Mouse (Mus musculus) stomach, embryonic 16.5 days (tissue): Measurements from ENCODE around the gene Thsd4. TPM values are rescaled to one million over a fixed set of nuclear protein-coding genes. Genes with fewer than 3 reads are reported as not detected.

Experiments used
- ATAC-seq: fragments of 200-750 bp; cut with Nextera tagmentation; 2 replicates; pipeline ENCODE4 v1.8.0; 2017; ENCODE audit warnings: moderate number of reproducible peaks, moderate TSS enrichment; ENCODE audit not compliant: insufficient read depth, low FRiP score
- H3K27ac ChIP-seq: fragments of 300-500 bp; sonication (generic); 2 replicates; pipeline ENCODE4 v1.5.1; 2014; ENCODE audit warnings: low read length
- H3K27me3 ChIP-seq: fragments of 300-500 bp; sonication (generic); 2 replicates; pipeline ENCODE4 v1.6.1; 2014; ENCODE audit warnings: low read length, control low read depth, mixed read lengths; ENCODE audit not compliant: control insufficient read depth, insufficient read depth
- H3K36me3 ChIP-seq: fragments of 300-500 bp; sonication (generic); 2 replicates; pipeline ENCODE4 v1.6.1; 2014; ENCODE audit warnings: low read length; ENCODE audit not compliant: control insufficient read depth, insufficient read depth
- H3K4me1 ChIP-seq: fragments of 300-500 bp; sonication (generic); 2 replicates; pipeline ENCODE4 v1.6.1; 2014; ENCODE audit warnings: low read length, control low read depth, mixed read lengths; ENCODE audit not compliant: control insufficient read depth, insufficient read depth
- H3K4me2 ChIP-seq: fragments of 300-500 bp; sonication (generic); 2 replicates; pipeline ENCODE4 v1.6.1; 2014; ENCODE audit warnings: low read depth, low read length, mixed read lengths
- H3K4me3 ChIP-seq: fragments of 300-500 bp; sonication (generic); replicated peaks from 2 replicates; pipeline ENCODE4 v1.5.1; 2014; ENCODE audit warnings: mild to moderate bottlenecking, low read length
- H3K9ac ChIP-seq: fragments of 300-500 bp; sonication (generic); 2 replicates; pipeline ENCODE4 v1.6.1; 2014; ENCODE audit warnings: low read length
- H3K9me3 ChIP-seq: fragments of 300-500 bp; sonication (generic); replicated peaks from 2 replicates; pipeline ENCODE4 v1.6.1; 2016; ENCODE audit warnings: low read length, control low read depth; ENCODE audit not compliant: control insufficient read depth
- WGBS: fragments of 180-500 bp; shearing (Covaris S2); extraction: QIAGEN DNeasy Blood & Tissue Kit; methylation state at CpG from one replicate; pipeline ENCODE4 v1.1.7; 2014; 5-methylcytosine and 5-hydroxymethylcytosine counted together
- polyA plus RNA-seq: library from polyadenylated mRNA; unstranded; fragments of >200 nt; fragmentation: Nextera tagmentation; extraction: Ambion mirVana; gene quantifications from 2 replicates; pipeline ENCODE4 v1.2.1, GENCODE M21; 2015

Gene Thsd4
- polyA plus RNA-seq, 1 experiment from 2014 or later = 18.7 TPM

DNA sequence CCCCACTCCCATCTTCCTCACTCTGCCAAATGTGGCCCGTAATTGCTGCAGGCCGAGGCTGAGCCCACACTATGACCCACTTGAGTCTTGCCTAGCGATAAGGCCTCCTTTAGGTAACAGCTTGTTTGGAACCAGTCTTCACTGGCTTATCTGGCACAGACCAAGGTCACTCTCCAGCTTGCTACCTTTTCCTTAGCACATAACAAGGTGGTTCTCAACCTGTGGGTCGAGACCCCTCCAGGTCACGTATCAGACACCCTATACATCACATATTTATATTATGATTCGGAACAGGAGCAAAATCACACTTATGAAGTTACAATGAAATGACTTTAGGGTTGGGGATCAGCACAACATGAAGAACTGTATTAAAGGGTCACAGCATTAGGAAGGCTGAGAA, 495.9 kb downstream of the Thsd4 start:
- no peak for ATAC-seq
- no peak overlapping the region for H3K4me2 ChIP-seq
- H3K9ac ChIP-seq = no peak overlapping the region
- peaks cover 23% of the 10 kb centered on the region for H3K4me1 ChIP-seq
- H3K9me3 ChIP-seq = no peaks in the 10 kb centered on the region
- H3K4me3 ChIP-seq = no peak overlapping the region
- H3K27ac ChIP-seq = peak overlapping the region; percentile 3; the same call in 1 of the 2 replicates
- no peaks in the 10 kb centered on the region for H3K27me3 ChIP-seq
- H3K36me3 ChIP-seq = no peaks in the 10 kb centered on the region
- WGBS = 82% methylated on average over 6 of the region's 6 CpGs

DNA sequence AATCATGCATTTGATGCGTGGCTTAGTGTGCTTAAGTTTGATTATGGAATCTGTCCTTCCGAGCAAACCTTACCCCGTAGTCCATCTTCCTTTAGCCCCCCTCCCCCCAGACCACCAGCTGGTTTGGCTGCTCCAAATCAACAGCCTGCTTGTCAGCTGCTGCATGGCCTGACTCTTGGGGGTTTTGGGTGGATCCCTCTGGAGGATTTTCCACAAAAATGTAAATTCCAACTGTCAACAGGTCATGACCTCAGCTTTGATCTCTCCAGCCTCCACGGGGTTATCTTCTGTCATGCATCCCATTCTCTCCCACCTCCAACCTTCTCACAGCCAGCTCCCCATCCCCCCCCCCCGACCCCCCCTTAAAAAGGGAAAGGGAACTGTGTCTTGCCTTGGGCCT, 496.9 kb downstream of the Thsd4 start:
- H3K27me3 ChIP-seq = no peaks in the 10 kb centered on the region
- H3K9me3 ChIP-seq = no peaks in the 10 kb centered on the region
- no peak for ATAC-seq
- H3K27ac ChIP-seq = 0 out of 2 replicates have a peak overlapping the region, but pooled peaks have one; percentile 24
- peaks cover 23% of the 10 kb centered on the region for H3K4me1 ChIP-seq
- 27% methylated on average over 5 of the region's 5 CpGs for WGBS
- no peak overlapping the region for H3K9ac ChIP-seq
- H3K4me2 ChIP-seq = no peak overlapping the region
- no peaks in the 10 kb centered on the region for H3K36me3 ChIP-seq
- H3K4me3 ChIP-seq = no peak overlapping the region

- 10% methylated on average over 5 of the region's 5 CpGs for WGBS
- H3K9ac ChIP-seq = no peak overlapping the region
- ATAC-seq = no peak
- H3K4me1 ChIP-seq = peaks cover 23% of the 10 kb centered on the region
- no peaks in the 10 kb centered on the region for H3K9me3 ChIP-seq
- H3K27ac ChIP-seq = no peak overlapping the region; the same call in 1 of the 2 replicates
- H3K36me3 ChIP-seq = no peaks in the 10 kb centered on the region
- no peak overlapping the region for H3K4me2 ChIP-seq
- no peak overlapping the region for H3K4me3 ChIP-seq
- no peaks in the 10 kb centered on the region for H3K27me3 ChIP-seq
These were observed 497.3 kb downstream of the Thsd4 start for GRCm38 (mm10) chr9:60024545-60024944.

- Histone ChIP-seq H3K9ac (no peak overlapping the region), H3K9me3 (no peaks in the 10 kb centered on the region), H3K27ac (no peak overlapping the region), H3K36me3 (no peaks in the 10 kb centered on the region), H3K4me3 (no peak overlapping the region), H3K4me2 (no peak overlapping the region), H3K27me3 (no peaks in the 10 kb centered on the region), H3K4me1 (peaks cover 23% of the 10 kb centered on the region)
- WGBS = 75% methylated on average over 3 of the region's 3 CpGs
- no peak for ATAC-seq
These were observed 499.5 kb downstream of the Thsd4 start for GRCm38 (mm10) chr9:60022331-60022730.

GRCm38 (mm10) chr9:60020444-60020843, 501.4 kb downstream of the Thsd4 start:
- Histone ChIP-seq H3K27me3 (no peaks in the 10 kb centered on the region), H3K4me1 (peaks cover 17% of the 10 kb centered on the region), H3K27ac (no peak overlapping the region), H3K9me3 (no peaks in the 10 kb centered on the region), H3K4me3 (no peak overlapping the region), H3K4me2 (no peak overlapping the region), H3K36me3 (no peaks in the 10 kb centered on the region), H3K9ac (no peak overlapping the region)
- ATAC-seq = no peak
- 30% methylated on average over 1 of the region's 1 CpGs for WGBS

GRCm38 (mm10) chr9:60010285-60010684, 511.6 kb downstream of the Thsd4 start:
- WGBS = 59% methylated on average over 1 of the region's 1 CpGs
- Histone ChIP-seq H3K4me1 (no peaks in the 10 kb centered on the region), H3K4me2 (no peak overlapping the region), H3K27ac (no peak overlapping the region), H3K4me3 (no peak overlapping the region), H3K36me3 (no peaks in the 10 kb centered on the region), H3K9ac (no peak overlapping the region), H3K27me3 (no peaks in the 10 kb centered on the region), H3K9me3 (no peaks in the 10 kb centered on the region)
- no peak for ATAC-seq

GRCm38 (mm10) chr9:60008936-60009335, 512.9 kb downstream of the Thsd4 start:
- Histone ChIP-seq H3K4me1 (no peaks in the 10 kb centered on the region), H3K36me3 (no peaks in the 10 kb centered on the region), H3K9ac (no peak overlapping the region), H3K4me2 (no peak overlapping the region), H3K4me3 (no peak overlapping the region), H3K27me3 (no peaks in the 10 kb centered on the region), H3K27ac (no peak overlapping the region), H3K9me3 (no peaks in the 10 kb centered on the region)
- WGBS = 36% methylated on average over 7 of the region's 7 CpGs
- ATAC-seq = no peak

GRCm38 (mm10) chr9:60002323-60002722, 519.5 kb downstream of the Thsd4 start:
- H3K27ac ChIP-seq = no peak overlapping the region
- H3K27me3 ChIP-seq = no peaks in the 10 kb centered on the region
- no peak overlapping the region for H3K9ac ChIP-seq
- no peak overlapping the region for H3K4me3 ChIP-seq
- ATAC-seq = no peak
- no peaks in the 10 kb centered on the region for H3K9me3 ChIP-seq
- no peak overlapping the region for H3K4me2 ChIP-seq
- H3K4me1 ChIP-seq = no peaks in the 10 kb centered on the region
- no peaks in the 10 kb centered on the region for H3K36me3 ChIP-seq
- WGBS = 87% methylated on average over 8 of the region's 8 CpGs

- ATAC-seq = no peak
- Histone ChIP-seq H3K27ac (no peak overlapping the region), H3K4me2 (no peak overlapping the region), H3K36me3 (0 out of 2 replicates have a peak, but pooled peaks cover under 1% of the 10 kb centered on the region), H3K9ac (no peak overlapping the region), H3K4me1 (no peaks in the 10 kb centered on the region), H3K9me3 (no peaks in the 10 kb centered on the region), H3K27me3 (no peaks in the 10 kb centered on the region), H3K4me3 (no peak overlapping the region)
- 72% methylated on average over 3 of the region's 3 CpGs for WGBS
These were observed 520.4 kb downstream of the Thsd4 start for GRCm38 (mm10) chr9:60001444-60001843.

- H3K9me3 ChIP-seq = no peaks in the 10 kb centered on the region
- no peak for ATAC-seq
- H3K36me3 ChIP-seq = 0 out of 2 replicates have a peak, but pooled peaks cover 2% of the 10 kb centered on the region
- no peak overlapping the region for H3K9ac ChIP-seq
- H3K4me3 ChIP-seq = no peak overlapping the region
- H3K4me1 ChIP-seq = no peaks in the 10 kb centered on the region
- H3K27ac ChIP-seq = no peak overlapping the region
- no peaks in the 10 kb centered on the region for H3K27me3 ChIP-seq
- no peak overlapping the region for H3K4me2 ChIP-seq
- 92% methylated on average over 4 of the region's 4 CpGs for WGBS
These were observed 524.1 kb downstream of the Thsd4 start for GRCm38 (mm10) chr9:59997725-59998124.
